ENCODE assay signal across 25 mouse cellular contexts in the genomic region with DNA sequence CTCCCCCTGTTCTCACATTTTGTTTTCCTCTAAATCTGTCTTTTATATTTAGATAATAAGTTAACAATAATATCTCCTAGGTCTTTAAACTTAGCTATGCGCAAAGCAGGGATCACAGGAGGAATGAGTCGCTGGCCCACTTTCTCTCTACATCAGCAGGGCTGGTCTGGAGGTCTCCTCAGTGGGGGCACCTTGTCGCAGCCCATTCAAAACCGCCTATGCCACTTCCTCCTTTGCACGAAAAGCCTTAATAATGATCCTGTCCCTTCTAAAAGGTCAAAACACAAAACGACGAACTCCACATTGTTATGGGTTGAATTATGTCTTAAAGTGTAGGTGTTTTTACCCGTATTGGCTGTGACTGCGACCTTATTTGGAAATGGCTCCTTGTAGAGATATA. TPM values are rescaled to one million over a fixed set of nuclear protein-coding genes. Genes with fewer than 3 reads are reported as not detected.
DNase-seq lines count a peak whose midpoint lies in the region; ATAC-seq and TF ChIP-seq lines count a peak whose summit lies in the region.
"Had no signal": no experiment of that assay in that cellular context is flagged by ENCODE, and none has a peak within 500 bp of the region (broad histone marks: within the 10 kb centered on the region; RNA-seq: fewer than 3 reads in every experiment).

No protein-coding gene starts in this region.

- intact Hi-C loops in heart, postnatal 10 days (cut with DNase I): no loop called here

- H3K4me1 ChIP-seq in lung, adult 2 months (ENCODE audit: control insufficient read depth, insufficient read depth, low read length): peaks cover 7% of the 10 kb centered on the region; the same call in 1 of the 2 replicates
- H3K4me1 ChIP-seq: forebrain, embryonic 15.5 days had no signal

- no peak for TF ChIP-seq CTCF in lung, adult 2 months (IDR thresholded peaks at IDR 0.05; ENCODE audit: insufficient read depth, low read length)

- TF ChIP-seq POLR2A in lung, adult 2 months (IDR thresholded peaks at IDR 0.05; ENCODE audit: borderline replicate concordance, extremely low read depth, low read depth, low read length): no peak

- H3K4me3 ChIP-seq in lung, adult 2 months (replicated peaks; ENCODE audit: extremely low read depth, low read depth, low read length): no peak overlapping the region
- H3K4me3 ChIP-seq: embryonic facial prominence, embryonic 10.5 days; embryonic facial prominence, embryonic 13.5 days; erythroblast, embryonic 14.5 days; forebrain, embryonic 12.5 days; forebrain, embryonic 15.5 days; heart, embryonic 13.5 days; hindbrain, embryonic 10.5 days; hindbrain, embryonic 13.5 days had no signal

- 49% methylated on average over 9 of the region's 9 CpGs for WGBS in lung, adult 2 months

- ATAC-seq in common myeloid progenitor, adult 5-6 weeks (replicated peaks; ENCODE audit: low read depth, poor library complexity, severe bottlenecking): peak; percentile 88
- peak; percentile 57; the same call in 1 of the 2 replicates for ATAC-seq in megakaryocyte, adult 5-6 weeks (ENCODE audit: poor library complexity, severe bottlenecking)
- ATAC-seq: forebrain, embryonic 15.5 days; hindbrain, embryonic 16.5 days; intestine, embryonic 16.5 days had no signal

- peak; percentile 30 for DNase-seq in heart, adult 11 months
- no peak for DNase-seq in heart, postnatal 10 days
- no peak for DNase-seq in gastrocnemius, adult 18-20 months (ENCODE audit: low spot score)
- DNase-seq in lung, adult 2 months: no peak
- no peak for DNase-seq in kidney, adult 11 months
- DNase-seq: adrenal gland, adult 2 months; adrenal gland, postnatal 14 days; cerebellum, adult 11 months; cerebellum, adult 2 months; cerebellum, adult 9-11 months; cerebellum, postnatal 25 days; embryo, embryonic 11 days; gastrocnemius, postnatal 25 days had no signal

RNA-seq across cellular contexts. Expression of gene Elf2, which starts 28.8 kb away (rescaled TPM):
- 10 to 100 TPM; 79.8 to 85.1 TPM for total RNA-seq in heart, postnatal 10 days (2021)
- total RNA-seq in common myeloid progenitor, adult 5-6 weeks (2017): 123 and 129 TPM in 2 replicates
- 37.0 and 39.6 TPM in 2 replicates for total RNA-seq in megakaryocyte, adult 5-6 weeks (2015)
- 98.4 and 102 TPM in 2 replicates for total RNA-seq in megakaryocyte, adult 5-6 weeks (2017)
- total RNA-seq in gastrocnemius, adult 18-20 months (2021): 10 to 100 TPM; 38.5 to 43.6 TPM
- 46.1 and 52.7 TPM in 2 replicates for polyA plus RNA-seq in lung, adult 2 months (2012; rRNA removed)
